19 mouse cellular contexts compared by ENCODE assay signal in genomic region chr13:36361419-36361818, GRCm38 (mm10).
A peak's percentile ranks its signal among the peaks of the same experiment; 100 is the strongest.
DNase-seq lines count a peak whose midpoint lies in the region; ATAC-seq and TF ChIP-seq lines count a peak whose summit lies in the region.
"Had no signal": no experiment of that assay in that cellular context is flagged by ENCODE, and none has a peak within 500 bp of the region (broad histone marks: within the 10 kb centered on the region; RNA-seq: fewer than 3 reads in every experiment).

No protein-coding gene starts in this region.

- no peak for TF ChIP-seq CTCF in hindbrain, postnatal 0 days (IDR thresholded peaks at IDR 0.05; ENCODE audit: low read depth)

- no peak overlapping the region for H3K9ac ChIP-seq in hindbrain, embryonic 14.5 days
- H3K9ac ChIP-seq in hindbrain, postnatal 0 days (replicated peaks; ENCODE audit: low read length): no peak overlapping the region
- no peak overlapping the region for H3K9ac ChIP-seq in ES-E14 (ENCODE audit: insufficient read depth, low read depth, low read length, poor library complexity, severe bottlenecking)

- no peak overlapping the region for H3K4me2 ChIP-seq in hindbrain, embryonic 14.5 days (replicated peaks)
- no peak overlapping the region for H3K4me2 ChIP-seq in hindbrain, postnatal 0 days (ENCODE audit: low read depth, low read length)

- no peaks in the 10 kb centered on the region for H3K9me3 ChIP-seq in hindbrain, embryonic 14.5 days (ENCODE audit: control insufficient read depth, low read length)
- no peaks in the 10 kb centered on the region for H3K9me3 ChIP-seq in hindbrain, postnatal 0 days (ENCODE audit: low read length)
- no peaks in the 10 kb centered on the region for H3K9me3 ChIP-seq in ES-E14 (ENCODE audit: control insufficient read depth, insufficient read depth, low read depth, low read length)
- H3K9me3 ChIP-seq: G1E had no signal

- H3K4me1 ChIP-seq in hindbrain, embryonic 14.5 days (replicated peaks; ENCODE audit: control insufficient read depth, insufficient read depth, low read length): peaks cover 6% of the 10 kb centered on the region
- no peaks in the 10 kb centered on the region for H3K4me1 ChIP-seq in hindbrain, postnatal 0 days (ENCODE audit: insufficient read depth, low read length)
- no peaks in the 10 kb centered on the region for H3K4me1 ChIP-seq in ES-E14 (ENCODE audit: control insufficient read depth in 2 of 2, insufficient read depth in 2 of 2, low read length in 2 of 2, poor library complexity in 1 of 2)

- no peak for DNase-seq in hindbrain, embryonic 14.5 days (ENCODE audit: low spot score)
- DNase-seq in hindbrain, postnatal 0 days (ENCODE audit: low spot score): no peak
- DNase-seq in ES-E14 (ENCODE audit: low read depth, low spot score): no peak
- no peak for DNase-seq in retina, embryonic 14.5 days (ENCODE audit: low spot score)
- DNase-seq: adrenal gland, adult 2 months; adrenal gland, adult 8-10 months; adrenal gland, postnatal 10 days; adrenal gland, postnatal 14 days; adrenal gland, postnatal 25 days; adrenal gland, postnatal 36 days; B cell, adult 2 months; cerebellum, adult 11 months; cerebellum, adult 11-12 months; cerebellum, adult 18-20 months had no signal

- H3K27me3 ChIP-seq in hindbrain, embryonic 14.5 days (ENCODE audit: control insufficient read depth, insufficient read depth, low read length): no peaks in the 10 kb centered on the region
- H3K27me3 ChIP-seq in hindbrain, postnatal 0 days (ENCODE audit: insufficient read depth, low read length): no peaks in the 10 kb centered on the region
- H3K27me3 ChIP-seq: CH12.LX, Patski had no signal

- ATAC-seq in hindbrain, embryonic 14.5 days (ENCODE audit: low FRiP score): 0 out of 2 replicates have a peak, but pooled peaks have one; percentile 17
- ATAC-seq in hindbrain, postnatal 0 days: no peak
- ATAC-seq: activated CD4-positive, CD25-positive, alpha-beta regulatory T cell, adult 4 months; CD4-positive, CD25-positive, alpha-beta regulatory T cell, adult 4 months; Patski had no signal

- H3K36me3 ChIP-seq in hindbrain, embryonic 14.5 days (replicated peaks; ENCODE audit: control insufficient read depth, insufficient read depth): no peaks in the 10 kb centered on the region
- H3K36me3 ChIP-seq in hindbrain, postnatal 0 days (ENCODE audit: insufficient read depth, low read length): no peaks in the 10 kb centered on the region
- no peaks in the 10 kb centered on the region for H3K36me3 ChIP-seq in ES-E14 (ENCODE audit: control insufficient read depth, insufficient read depth, low read length, poor library complexity, severe bottlenecking)

- in situ Hi-C loops in ES-E14 (cut with MboI; ENCODE audit: low sequenced_read_pairs in 2 of 2, unreplicated experiment in 2 of 2): no loop called here

- 80% methylated on average over 3 of the region's 3 CpGs for WGBS in hindbrain, embryonic 14.5 days
- WGBS in hindbrain, postnatal 0 days: 75% methylated on average over 3 of the region's 3 CpGs

- H3K4me3 ChIP-seq in hindbrain, embryonic 14.5 days (replicated peaks; ENCODE audit: low read length): no peak overlapping the region
- H3K4me3 ChIP-seq in hindbrain, postnatal 0 days (ENCODE audit: low read length): no peak overlapping the region
- no peak overlapping the region for H3K4me3 ChIP-seq in ES-E14 (ENCODE audit: insufficient read depth in 1 of 2, low read depth in 1 of 2, low read length in 2 of 2, poor library complexity in 1 of 2, severe bottlenecking in 1 of 2)

- no peak overlapping the region for H3K27ac ChIP-seq in hindbrain, embryonic 14.5 days
- no peak overlapping the region for H3K27ac ChIP-seq in hindbrain, postnatal 0 days
- H3K27ac ChIP-seq in ES-E14 (ENCODE audit: insufficient read depth, low read depth, low read length, poor library complexity, severe bottlenecking): 0 out of 2 replicates have a peak overlapping the region, but pooled peaks have one; percentile 28

TF ChIP-seq in ES-E14, 5 proteins besides CTCF, POLR2A, EP300 and RAD21:
- no peak for TF ChIP-seq ZC3H11A (IDR thresholded peaks at IDR 0.05; ENCODE audit: borderline replicate concordance, low read depth, low read length)
- TF ChIP-seq MAFK (IDR thresholded peaks at IDR 0.05; ENCODE audit: insufficient read depth, low read depth, low read length): no peak
- no peak for TF ChIP-seq CHD2 (IDR thresholded peaks at IDR 0.05; ENCODE audit: low read depth, low read length)
- no peak for TF ChIP-seq HCFC1 (IDR thresholded peaks at IDR 0.05; ENCODE audit: borderline replicate concordance, insufficient read depth, low read length)
- TF ChIP-seq ZNF384 (IDR thresholded peaks at IDR 0.05; ENCODE audit: low read depth, low read length): no peak
